Mouse (Mus musculus) telencephalon, adult 2 months (tissue): Measurements from ENCODE around the gene Gm4869.
"Not testable (repeated sequence)": the region's sequence is repeated elsewhere in the genome, so short reads cannot be mapped to it uniquely, and the experiment has no call there.

Source experiments
- DNase-seq: peaks from one replicate; pipeline ENCODE4 v3.0.0-alpha.2; 2011; ENCODE audit warnings: low read depth, low spot score

Gm4869 gene

DNA sequence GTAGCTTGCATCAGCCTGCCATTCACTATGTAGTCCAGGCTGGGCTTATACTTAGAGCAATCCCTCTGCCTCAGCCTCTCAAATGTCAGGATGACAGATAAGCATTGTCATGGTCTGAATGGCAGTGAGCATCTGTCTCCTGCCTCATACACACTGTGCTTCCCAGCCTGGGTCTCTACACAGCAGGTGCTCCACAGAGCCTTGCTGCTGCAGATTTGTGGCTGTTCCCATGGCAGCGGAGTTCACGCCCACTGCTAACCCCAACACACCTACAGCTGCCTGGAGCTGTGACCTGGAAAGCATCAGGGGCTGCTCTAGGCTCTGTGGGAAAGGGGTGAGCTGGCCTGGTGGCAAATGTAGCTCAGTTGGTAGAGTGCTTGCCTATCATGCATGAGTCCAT lies 19.5 kb downstream of the Gm4869 start:
- no peak for DNase-seq

DNA sequence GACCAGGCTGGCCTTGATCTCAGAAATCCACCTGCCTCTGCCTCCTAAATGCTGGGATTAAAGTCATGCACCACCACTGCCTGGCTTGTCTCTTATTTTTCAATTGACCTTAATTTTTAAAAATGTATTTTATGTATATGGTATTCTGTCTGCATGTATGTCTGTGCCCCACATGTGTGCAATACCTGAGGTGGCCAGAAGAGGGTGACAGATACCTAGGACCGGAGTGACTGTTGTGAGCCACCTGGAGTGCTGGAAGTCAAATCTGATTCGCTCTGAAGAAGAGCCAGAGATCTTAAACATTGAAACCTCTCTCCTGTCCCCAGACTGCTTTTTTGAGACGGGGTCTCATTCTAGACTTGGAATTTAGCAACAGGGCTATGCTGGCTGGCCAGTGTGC lies 26.9 kb downstream of the Gm4869 start:
- DNase-seq, result no peak

DNA sequence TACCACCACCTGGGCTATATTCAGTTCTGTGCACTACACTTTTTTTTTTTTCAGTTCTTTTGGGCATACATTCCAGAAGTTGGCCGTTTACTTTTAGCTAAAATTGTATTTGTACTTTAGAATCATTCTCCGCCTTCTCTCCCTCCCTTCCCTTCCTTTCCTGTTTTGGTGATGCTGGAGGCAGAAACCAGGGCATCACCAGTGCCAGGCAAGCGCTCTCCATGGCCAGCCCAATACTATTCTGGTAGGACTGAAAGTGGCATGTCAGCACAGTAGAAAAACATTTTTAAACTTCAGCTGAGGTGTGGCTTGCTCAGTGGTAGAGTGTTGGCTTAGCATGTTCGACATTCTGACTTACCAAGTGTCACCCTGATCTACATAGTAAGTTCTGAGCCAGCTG lies 36.0 kb downstream of the Gm4869 start:
- peak; percentile 22 for DNase-seq

DNA sequence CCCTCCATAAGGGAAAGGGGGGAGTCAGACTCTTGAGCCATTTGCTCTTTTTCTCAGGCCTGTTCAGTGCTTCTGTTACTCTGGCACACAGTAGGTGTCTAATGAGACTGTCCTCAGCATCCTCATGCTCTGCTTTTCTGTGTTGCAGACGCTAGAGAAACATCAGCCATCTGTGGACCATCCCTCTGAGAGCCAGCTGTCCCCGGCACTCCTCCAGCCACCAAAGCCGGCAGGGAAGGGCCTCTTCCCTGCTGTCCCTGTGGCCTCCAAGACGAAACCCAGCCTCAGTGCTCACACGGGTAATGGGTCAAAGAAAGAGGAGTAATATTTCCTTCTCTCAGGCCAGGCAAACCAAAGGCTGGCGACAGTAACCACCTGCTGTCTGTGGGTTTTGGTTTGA lies 45.7 kb downstream of the Gm4869 start:
- no peak for DNase-seq

DNA sequence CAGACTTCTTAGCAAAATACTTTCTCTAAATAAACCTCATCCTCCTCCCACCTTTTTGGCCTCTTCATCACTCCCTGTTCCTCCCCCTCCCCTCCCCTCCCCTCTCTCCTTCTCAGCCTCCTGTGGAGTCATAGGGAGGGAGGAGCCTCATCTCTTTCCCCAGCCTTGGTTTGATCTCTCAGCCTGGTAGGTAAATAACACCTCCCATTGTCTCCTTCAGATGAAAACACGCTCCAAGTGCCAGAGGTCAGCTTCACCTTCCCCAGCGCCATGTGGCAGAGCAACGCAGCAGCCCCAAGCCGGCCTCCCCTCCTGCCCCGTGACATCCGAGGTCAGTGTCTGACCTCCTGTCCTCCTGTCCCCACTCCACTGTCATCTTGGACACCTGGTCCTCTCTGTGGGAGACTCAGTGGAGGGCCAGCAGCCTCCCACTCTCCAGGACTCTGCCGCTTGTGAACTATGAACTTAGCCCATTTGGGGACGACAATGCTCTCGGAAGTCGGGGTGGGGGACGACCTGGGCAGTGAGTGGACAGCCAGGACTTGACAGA lies 47.3 kb downstream of the Gm4869 start:
- no peak for DNase-seq

DNA sequence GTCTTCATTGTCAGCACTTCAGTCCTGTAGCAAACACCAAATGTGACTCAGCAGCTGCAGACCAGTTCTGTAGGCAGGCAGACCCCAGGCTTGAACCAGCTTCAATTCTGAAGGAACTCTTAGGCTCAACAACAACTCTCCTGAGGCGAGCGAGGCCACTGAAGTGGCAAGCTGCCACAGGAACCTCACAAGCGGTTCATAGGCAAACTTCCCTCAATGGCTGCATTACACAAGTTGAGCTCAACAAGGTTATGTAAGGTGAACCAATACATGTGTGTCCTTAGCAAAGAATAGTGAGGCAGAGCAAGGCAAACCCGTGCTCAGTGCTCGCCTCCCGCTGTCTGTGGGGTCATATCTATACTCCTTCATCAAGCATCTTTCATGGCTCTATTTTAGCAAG lies 52.7 kb downstream of the Gm4869 start:
- no peak for DNase-seq

DNA sequence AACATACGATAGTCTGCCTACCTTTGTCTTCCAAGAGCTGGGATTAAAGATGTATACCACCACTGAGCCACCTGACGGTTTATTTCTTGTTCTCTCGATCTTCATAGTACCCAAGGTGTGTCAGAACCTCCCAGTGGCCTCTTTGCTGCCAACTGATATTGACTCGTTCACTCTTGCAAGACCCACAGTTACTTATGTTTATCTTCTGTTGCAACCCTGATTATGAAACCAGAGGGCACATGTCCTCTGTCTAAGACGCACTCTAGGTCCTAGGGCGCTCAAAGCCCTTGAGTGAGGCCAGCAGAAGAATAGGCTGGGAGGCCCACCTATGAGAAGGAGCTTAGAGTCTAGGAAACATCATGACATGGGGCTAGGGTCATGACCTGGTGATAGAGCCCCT lies 55.3 kb downstream of the Gm4869 start:
- no peak for DNase-seq

DNA sequence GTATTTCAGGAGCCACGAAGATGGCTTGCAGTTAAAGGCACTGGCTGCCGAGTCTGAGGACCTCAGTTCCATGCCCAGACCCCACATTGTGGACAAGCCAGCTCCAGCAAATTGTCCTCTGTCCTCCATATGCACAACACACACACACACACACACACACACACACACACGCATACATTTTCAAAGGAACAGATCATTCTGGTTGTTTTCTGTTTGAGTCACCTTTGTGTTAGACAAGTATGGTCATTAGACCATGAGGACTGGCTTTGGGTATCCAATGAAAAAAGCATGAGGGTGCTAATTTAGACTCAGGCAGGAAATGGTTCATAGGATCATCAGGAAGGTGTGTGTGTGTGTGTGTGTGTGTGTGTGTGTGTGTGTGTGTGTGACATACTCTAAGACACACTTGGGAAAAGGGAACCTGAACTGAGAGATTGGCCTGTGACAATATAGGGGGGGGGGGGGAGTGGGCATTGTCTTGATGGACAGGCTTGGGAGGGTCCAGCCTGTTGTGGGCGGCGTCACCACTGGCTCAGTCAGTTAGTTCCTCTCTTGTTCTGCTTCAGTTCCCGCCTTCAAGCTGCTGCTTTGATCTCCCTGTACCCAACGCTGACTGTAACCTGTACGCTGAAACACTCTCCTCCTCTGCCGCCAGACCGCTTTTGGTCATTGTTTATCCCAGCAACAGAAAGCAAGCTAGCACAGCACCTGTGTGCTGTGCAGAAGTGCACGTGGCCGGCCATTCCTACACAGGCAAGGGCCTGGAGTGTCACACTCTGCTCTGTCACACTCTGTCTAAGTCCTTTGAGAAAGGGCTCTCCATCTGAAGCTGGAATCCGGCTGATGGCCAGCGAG lies 56.8 kb downstream of the Gm4869 start:
- no peak for DNase-seq

DNA sequence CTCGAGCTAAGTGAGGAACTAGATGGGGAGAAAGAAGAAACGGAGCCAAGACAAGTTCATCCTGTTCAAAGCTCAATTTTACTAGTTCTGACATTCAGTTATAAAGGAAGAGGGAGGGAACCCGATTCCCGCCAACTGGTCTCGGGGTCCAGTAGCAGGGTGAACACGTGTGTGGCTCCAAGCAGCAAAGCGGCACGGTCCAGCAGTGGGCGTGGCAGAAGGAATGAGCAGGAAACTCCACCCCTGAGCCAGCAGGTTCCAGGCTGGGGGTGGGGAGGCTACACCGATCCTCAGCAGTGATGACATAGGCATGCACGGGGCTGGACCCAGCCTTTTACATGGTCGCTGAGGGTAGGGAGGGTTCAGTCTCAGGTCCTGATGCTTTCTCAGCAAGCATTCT lies 57.5 kb downstream of the Gm4869 start:
- DNase-seq, result not testable (repeated sequence)

DNA sequence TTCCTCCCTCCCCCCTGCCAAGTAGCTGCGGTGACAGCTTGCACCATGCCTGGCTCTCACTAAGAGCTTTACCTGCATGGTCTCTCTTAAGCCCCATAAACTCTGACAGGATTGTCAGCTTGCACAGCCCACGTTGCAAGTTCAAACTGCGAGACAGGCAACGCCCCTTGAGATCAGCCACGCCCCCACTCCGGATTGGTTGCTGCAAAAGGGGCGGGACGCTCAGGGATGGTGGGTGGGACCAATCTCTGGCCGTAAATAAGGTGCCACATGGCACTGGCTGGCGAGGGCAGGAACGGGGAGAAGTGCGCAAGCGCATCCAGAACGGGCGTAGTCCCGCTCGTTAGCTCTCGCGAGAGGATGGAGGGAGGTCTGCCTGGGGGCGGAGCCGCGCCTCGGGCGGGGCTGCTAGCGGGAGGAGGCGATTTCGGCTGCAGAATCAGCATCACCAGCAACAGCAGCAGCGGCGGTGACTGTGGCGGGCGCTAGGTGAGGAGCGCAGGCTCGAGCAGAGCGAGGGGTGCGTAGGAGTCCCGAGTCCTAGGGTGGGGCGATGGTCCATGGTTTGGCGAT lies 59.8 kb downstream of the Gm4869 start, which contains the start of gene Chst12:
Gene Chst12, plus strand, starts transcription at position 343 of the 573 bp plus-strand sequence.
- peak; percentile 98 for DNase-seq

DNA sequence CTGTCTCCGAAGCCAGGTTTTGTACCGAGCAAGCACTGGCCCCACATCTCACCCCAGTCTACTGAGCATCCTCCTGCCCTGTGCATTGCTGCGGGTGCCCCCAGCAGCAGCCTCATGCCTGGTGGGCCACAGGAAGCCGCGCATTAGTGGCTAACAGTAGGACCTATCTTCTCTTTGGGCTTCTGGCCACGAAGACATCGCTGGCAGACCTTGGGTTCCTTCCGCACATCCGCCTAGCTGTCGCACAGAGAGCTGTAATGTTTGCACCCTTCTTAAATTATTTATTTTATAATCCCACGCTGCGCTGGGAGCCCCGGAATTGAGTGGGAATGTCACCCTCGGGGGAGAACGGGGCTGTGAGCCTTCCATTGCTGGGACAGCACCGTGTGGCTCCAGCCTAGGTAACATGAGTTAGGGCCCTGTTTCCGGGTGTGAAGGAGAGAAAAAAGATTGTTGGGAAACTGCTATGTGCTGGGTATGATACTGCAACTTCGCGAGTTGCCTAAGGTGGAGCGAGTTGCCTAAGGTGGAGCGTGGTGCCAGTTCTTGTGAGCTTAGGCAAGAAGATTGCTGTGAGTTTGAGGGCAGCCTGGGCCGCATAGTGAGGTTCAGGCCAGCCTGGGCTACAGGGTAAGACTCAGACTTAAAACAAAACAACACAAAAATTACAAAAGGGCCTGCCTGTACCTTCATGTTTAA lies 60.8 kb downstream of the Gm4869 start:
- no peak for DNase-seq

DNA sequence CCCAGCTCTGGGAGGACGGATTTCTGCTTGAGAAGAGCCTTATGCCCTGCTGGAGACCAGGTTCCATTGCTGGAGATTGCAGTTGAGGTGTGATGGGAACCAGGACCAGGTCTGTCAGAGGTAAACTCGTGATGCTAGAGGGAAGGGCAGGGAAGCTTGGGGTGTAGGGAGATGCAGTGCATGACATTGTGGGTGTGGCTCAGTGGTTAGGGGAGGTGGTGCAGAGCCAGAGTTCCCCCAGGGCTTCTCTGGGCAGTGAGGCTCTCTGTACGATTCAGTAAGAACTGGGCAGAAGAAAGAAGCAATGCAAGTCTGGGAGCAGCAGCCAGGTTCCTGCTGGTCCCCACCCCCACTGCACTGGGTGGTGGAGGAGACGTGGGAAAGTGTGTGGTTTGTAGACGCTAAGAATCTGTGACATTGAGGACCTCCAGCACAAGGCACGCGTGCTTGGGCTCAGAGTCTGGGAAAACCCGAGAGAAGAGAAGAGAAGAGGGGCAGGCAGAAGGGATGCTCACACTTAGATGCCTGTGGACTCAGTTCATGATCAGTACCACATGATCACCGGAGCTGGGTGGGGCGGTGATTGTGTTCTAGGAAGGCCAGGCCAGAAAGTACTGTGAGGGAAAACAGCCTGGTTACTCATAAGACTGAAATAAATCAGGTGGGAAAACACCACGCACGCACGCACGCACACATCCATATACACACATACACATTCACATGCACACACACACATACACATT lies 62.2 kb downstream of the Gm4869 start:
- no peak for DNase-seq

DNA sequence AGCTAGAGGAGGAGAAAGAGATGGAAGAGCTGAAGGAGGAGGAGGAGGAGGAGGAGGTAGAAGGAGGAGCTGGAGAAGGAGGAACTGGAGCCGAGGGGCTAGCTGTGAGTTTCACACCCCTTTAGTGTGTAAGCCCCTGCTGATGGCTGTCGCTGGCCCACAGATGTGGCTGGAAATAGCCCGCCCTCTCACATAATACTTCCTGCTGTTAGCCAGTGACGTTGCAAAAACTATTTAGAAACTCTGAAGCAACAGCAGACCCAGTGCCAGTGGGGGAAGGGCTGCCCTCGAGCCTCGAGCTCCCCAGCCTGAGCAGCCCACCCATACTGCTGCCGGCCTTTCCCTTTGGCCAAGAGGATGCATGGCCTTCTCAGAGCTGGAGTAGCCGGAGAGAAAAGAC lies 63.2 kb downstream of the Gm4869 start:
- DNase-seq, result no peak

DNA sequence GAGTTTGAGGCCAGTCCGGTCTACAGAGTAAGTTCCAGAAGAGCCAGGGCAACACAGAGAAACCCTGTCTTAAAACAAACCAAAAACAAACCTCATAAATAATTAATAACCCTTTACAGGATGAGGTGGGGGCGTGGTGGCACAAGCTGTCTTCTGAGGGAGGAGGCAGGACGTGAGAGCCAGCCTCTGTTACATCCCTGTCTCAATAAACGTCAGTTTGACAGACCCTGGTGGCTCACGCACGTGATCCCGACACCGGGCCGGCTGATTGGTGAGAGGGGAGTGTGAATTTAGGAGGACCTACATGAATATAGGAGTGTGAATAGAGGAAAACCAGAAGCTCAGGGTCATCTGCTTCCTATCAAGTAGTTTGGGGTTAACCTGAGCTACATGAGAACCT lies 63.8 kb downstream of the Gm4869 start:
- DNase-seq, result no peak

DNA sequence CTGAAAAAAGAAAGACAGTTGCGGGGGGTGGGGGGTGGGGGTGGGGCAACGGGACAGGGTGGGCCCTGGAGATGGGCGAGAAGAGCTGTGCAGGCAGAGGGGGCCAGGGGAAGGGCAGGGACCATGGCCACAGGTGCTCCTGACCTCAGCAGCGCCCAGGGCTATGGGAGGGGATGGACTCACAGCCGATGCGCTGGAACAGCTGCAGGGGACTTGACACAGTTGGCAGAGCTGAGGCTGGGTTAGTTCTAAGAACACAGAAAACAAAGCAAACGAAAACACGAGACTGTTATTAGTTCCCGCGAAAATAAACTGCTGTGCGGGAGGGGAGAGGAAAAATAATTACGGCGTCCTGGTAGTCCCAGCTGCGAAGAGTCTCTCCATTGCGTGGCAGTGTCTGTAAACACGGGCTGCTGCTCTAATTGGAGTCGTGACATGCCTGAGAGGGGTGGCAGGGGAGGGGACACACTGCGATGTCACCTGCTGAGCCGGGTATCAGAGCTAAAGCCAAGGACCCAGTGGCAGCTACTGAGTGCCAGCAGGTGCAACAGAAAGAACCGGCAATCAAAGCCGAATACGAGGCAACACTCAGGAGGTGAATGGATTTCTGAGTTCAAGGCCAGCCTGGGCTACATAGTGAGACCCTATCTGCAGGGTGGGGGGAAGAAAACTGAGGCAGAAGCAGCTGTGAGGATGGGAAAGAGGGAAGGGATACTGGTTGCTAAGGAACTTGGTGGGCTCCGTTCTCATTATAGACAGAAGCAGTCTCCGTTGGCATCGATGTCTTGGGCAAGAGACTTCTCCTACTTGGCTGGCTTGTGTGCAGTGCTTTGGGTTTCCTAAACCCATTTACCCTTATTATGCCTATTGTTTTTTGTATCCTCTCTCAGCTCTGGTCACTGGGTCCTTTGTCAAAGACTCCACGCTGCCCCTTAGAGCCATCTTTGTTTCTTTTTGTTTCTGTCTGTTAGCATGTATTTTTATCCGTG lies 64.9 kb downstream of the Gm4869 start:
- no peak for DNase-seq

DNA sequence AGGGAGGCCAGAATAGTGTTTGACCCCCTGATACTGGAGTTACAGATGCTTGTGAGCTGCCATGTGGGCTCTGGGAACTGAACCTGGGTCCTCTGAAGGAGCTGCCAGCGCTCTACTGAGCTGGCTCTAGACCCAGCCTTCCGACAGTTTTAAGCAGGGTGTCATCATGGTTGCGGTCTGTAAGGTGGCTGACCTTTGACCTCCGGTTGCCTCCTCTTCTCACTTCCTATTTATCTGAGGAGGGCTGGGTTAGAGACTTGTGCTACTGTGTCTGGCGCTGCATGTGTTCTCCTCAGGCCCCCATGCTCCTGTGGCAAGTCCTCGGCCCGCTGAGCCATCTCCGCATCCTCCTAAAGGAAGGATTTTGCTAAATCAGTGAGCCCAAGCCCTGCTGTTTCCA lies 68.5 kb downstream of the Gm4869 start:
- no peak for DNase-seq

DNA sequence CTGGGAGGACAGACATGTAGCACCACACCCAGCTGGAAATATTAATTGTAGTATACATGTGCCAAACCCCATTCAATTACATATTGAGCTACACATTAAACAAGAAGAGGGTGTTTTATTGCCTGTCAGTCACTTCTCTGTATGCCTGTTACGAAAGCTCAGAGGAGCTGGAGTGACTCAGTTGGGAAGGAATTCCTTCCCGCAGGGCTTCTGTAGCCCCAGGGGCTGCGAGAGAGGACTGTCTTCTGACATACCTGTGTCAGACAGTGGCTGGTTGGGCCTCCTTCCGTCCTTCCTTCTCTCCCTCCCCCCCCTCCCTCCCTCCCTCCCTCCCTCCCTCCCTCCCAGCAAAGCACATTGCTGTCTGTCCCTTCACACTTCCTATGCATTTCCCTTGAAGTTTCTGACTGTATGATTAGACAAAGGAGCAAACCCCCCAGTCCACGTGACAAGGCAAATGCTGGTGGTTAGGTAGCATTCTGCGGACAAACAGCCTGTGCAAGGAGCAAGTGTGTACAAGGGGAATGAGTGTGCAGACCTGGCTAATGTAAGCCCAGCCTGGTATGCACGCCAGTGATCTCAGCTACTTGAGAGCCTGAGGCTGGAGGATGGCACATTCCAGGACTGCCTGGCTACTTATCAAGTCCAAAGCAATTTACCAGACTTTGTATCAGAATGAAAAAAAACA lies 69.5 kb downstream of the Gm4869 start:
- DNase-seq, result no peak

DNA sequence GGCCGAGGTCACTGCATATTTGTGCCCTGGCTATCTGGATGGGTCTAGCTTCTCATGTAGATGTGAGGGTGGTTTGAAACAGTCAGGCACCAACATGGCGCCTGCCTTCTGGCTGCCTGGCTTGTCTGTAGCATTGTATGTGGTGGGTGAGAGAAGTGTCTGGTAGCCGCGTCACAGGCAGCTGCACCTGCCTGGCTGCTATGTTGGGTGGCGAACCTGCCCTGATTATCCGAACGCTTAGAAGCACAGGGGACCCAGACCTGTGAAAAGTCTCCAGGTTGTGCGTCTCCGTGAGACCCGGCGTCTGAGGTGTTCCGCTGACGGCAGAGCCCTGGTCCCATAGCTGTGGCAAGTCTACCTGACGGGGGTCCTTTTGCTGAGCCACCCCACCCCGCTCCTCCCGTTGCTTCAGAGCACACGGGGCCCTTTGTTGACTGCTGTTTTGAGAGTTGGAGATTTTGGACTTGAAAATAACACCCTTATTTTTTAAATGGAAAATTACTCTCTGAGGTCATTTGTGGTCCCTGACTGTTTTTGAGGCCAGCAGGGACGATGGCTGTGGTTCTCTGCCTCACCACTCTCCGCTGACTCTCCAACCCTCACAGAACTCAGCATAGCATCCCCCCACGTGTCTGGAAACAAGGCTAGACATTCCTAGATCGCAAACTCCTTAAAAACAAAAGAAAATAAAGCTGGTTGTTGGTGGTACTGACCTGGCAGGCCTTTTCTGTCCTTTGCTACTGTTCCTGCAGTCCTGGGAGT lies 71.9 kb downstream of the Gm4869 start:
- no peak for DNase-seq

DNA sequence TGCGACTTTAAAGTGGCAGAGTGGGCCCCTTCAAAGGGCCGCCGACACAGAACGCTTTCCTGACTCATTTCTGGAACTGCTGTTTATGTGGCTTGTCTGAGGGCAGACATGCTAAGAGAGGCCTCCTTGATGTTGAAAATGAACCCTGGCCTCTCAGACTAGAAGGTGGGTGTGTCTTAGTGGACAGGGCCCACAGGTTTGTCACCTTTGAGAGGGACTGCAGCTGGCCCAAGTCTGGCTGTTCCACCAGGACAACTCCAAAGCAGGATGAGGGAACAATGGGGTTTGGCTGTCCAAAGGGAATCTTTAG lies 72.4 kb downstream of the Gm4869 start:
- DNase-seq, result no peak
